Mouse (Mus musculus) stomach, postnatal 0 days (tissue): ENCODE results near the gene Cox4i1.

Source experiments
- CTCF ChIP-seq: IDR thresholded peaks from 2 replicates; pipeline ENCODE4 v1.5.1; 2016; ENCODE audit warnings: antibody characterized with exemption, low read depth, mild to moderate bottlenecking, moderate library complexity
- EP300 ChIP-seq: optimal IDR thresholded peaks from 2 replicates; pipeline ENCODE3; 2016; ENCODE audit warnings: antibody characterized with exemption

DNA sequence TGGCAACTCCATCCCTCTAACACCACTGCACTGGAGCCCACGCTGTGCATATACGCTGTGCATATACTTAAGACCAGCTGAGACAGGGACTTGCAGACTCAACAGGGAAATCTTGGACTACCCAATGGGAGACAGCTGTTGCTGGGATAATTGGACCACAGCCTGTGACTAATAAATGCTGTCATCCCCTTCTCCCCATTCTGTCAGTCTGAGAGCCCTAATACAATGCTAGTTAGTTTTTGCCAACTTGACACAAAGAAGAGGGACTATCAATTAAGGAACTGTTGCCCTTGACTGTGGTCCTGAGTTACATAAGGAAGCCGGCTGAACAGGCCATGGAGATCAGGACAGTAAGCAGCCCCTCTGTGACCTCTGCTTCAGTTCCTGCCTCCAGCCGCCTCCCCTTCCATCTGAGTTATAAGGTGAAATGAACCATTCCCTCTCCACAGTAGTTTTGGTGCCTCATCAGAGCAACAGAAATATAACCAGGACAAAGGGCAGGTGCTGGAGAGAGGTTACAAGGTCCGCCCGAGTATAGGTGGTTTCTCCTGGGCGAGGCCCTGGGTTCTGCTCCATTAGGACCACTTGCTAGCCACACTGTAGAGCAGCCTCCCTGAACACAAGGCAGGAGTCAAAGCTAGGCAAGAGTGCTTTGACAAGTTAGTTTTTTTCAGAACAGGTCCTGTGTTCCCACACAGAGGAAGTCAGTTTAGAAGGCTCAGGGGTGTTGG lies 11.5 kb upstream of the Cox4i1 start:
- no peak for TF ChIP-seq CTCF
- TF ChIP-seq EP300 = no peak
